Mouse (Mus musculus): ENCODE data around the gene Atp6v1e1. TPM values are rescaled to one million over a fixed set of nuclear protein-coding genes. Genes with fewer than 3 reads are reported as not detected.
"Not testable (repeated sequence)": the region's sequence is repeated elsewhere in the genome, so short reads cannot be mapped to it uniquely, and the experiment has no call there.

The Atp6v1e1 gene
- polyA plus RNA-seq (2017; shearing (Covaris generic)): 10 to 100 TPM; 85.8 to 86.2 TPM

GRCm38 (mm10) chr6:120822307-120822928 is at the start of gene Atp6v1e1:
Gene Atp6v1e1 (minus strand): TSS chr6:120822793.
- ATAC-seq: peak; percentile 96

GRCm38 (mm10) chr6:120871286-120871685 is 48.7 kb upstream of the Atp6v1e1 start:
- no peak for ATAC-seq

GRCm38 (mm10) chr6:120868824-120869223 is 46.2 kb upstream of the Atp6v1e1 start:
- no peak for ATAC-seq

- ATAC-seq: no peak
Measured at GRCm38 (mm10) chr6:120866051-120866814, 43.6 kb upstream of the Atp6v1e1 start.

GRCm38 (mm10) chr6:120860079-120860478 is 37.5 kb upstream of the Atp6v1e1 start:
- no peak for ATAC-seq

GRCm38 (mm10) chr6:120858217-120858711 is 35.7 kb upstream of the Atp6v1e1 start:
- no peak for ATAC-seq

GRCm38 (mm10) chr6:120854413-120854812 is 31.8 kb upstream of the Atp6v1e1 start:
- ATAC-seq: no peak

- not testable (repeated sequence) for ATAC-seq
Measured at GRCm38 (mm10) chr6:120850720-120851119, 28.1 kb upstream of the Atp6v1e1 start.

- ATAC-seq: peak; percentile 36
Measured at GRCm38 (mm10) chr6:120841754-120842153, 19.2 kb upstream of the Atp6v1e1 start.

- ATAC-seq: no peak
Measured at GRCm38 (mm10) chr6:120840258-120840657, 17.7 kb upstream of the Atp6v1e1 start.

GRCm38 (mm10) chr6:120837152-120837530 is 14.5 kb upstream of the Atp6v1e1 start:
- ATAC-seq: no peak

- peak; percentile 47 for ATAC-seq
Measured at GRCm38 (mm10) chr6:120836389-120837151, 14.0 kb upstream of the Atp6v1e1 start.

GRCm38 (mm10) chr6:120835474-120836374 is 13.1 kb upstream of the Atp6v1e1 start, which contains the start of gene Bcl2l13:
Gene Bcl2l13 (plus strand): TSS chr6:120836212.
- peak; percentile 89 for ATAC-seq

- no peak for ATAC-seq
Measured at GRCm38 (mm10) chr6:120834766-120835321, 12.3 kb upstream of the Atp6v1e1 start.

GRCm38 (mm10) chr6:120832097-120832496 is 9.5 kb upstream of the Atp6v1e1 start:
- no peak for ATAC-seq

- ATAC-seq: no peak
Measured at GRCm38 (mm10) chr6:120830866-120831608, 8.4 kb upstream of the Atp6v1e1 start.

GRCm38 (mm10) chr6:120830056-120830455 is 7.5 kb upstream of the Atp6v1e1 start:
- no peak for ATAC-seq

GRCm38 (mm10) chr6:120822937-120823614 is 483 bp upstream of the Atp6v1e1 start:
- ATAC-seq: peak; percentile 4

GRCm38 (mm10) chr6:120821715-120822114 is 878 bp downstream of the Atp6v1e1 start:
- no peak for ATAC-seq

- ATAC-seq: no peak
Measured at GRCm38 (mm10) chr6:120820941-120821340, 1.7 kb downstream of the Atp6v1e1 start.
